Mouse (Mus musculus): ENCODE measurements around the gene Ankrd44.

DNA sequence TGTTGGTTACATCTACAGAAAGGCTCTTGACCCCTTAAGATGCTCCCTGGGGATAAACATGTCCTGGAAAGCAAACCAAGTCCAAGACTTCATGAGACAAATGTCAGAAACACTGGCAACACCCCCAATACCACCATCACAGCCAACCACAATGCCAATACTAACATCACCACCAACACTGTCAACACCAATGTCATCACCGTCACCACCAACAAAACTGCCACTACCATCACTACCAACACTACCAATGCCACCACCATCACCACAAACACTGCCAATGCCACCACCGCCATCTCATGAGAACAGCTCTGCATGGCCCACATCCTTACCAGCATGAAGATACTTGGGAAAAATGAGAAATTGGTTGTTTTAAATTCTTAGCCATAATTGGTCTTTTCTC, 67.3 kb downstream of the Ankrd44 start:
- no peak for TF ChIP-seq CTCF (IDR thresholded peaks at IDR 0.05; ENCODE audit: low read depth, low read length)
- no peak for TF ChIP-seq POLR2A (IDR thresholded peaks at IDR 0.05; ENCODE audit: insufficient read depth, low read length)

All from ES-Bruce4 (cell line).